Mouse (Mus musculus) liver, embryonic 14.5 days (tissue): ENCODE results near the gene Stx6. TPM values are rescaled to one million over a fixed set of nuclear protein-coding genes. Genes with fewer than 3 reads are reported as not detected.

ENCODE experiments used
- ATAC-seq: fragments of 200-750 bp; cut with Nextera tagmentation; 2 replicates; pipeline ENCODE4 v1.8.0; 2017; ENCODE audit warnings: moderate number of reproducible peaks, mild to moderate bottlenecking, moderate library complexity; ENCODE audit not compliant: insufficient read depth
- DNase-seq, 3 experiments: peaks; one replicate each; pipeline ENCODE4 v3.0.0-alpha.2; 2012 to 2013; ENCODE audit warnings: low read depth in 3 of 3, low spot score in 3 of 3
- H3K27ac ChIP-seq: fragments of 300-500 bp; sonication (generic); 2 replicates; pipeline ENCODE4 v1.5.1; 2014; ENCODE audit warnings: moderate library complexity, mild to moderate bottlenecking, control low read depth, inconsistent platforms
- H3K27me3 ChIP-seq: fragments of 300-500 bp; sonication (generic); 2 replicates; pipeline ENCODE4 v1.6.1; 2014; ENCODE audit warnings: mild to moderate bottlenecking, low read length, moderate library complexity; ENCODE audit not compliant: control insufficient read depth, insufficient read depth
- H3K36me3 ChIP-seq: fragments of 300-500 bp; sonication (generic); replicated peaks from 2 replicates; pipeline ENCODE4 v1.6.1; 2014; ENCODE audit warnings: low read depth; ENCODE audit not compliant: control insufficient read depth, insufficient read depth
- H3K4me1 ChIP-seq, 2 experiments: fragments of 200-500 bp in 1 of 2; fragments of 300-500 bp in 1 of 2; sonication (generic) in 1 of 2; replicated peaks; 2 replicates each; pipeline ENCODE4 v1.6.1; 2012 to 2014; ENCODE audit warnings: antibody characterized with exemption in 1 of 2, inconsistent platforms in 1 of 2, low read length in 1 of 2; ENCODE audit not compliant: control insufficient read depth in 2 of 2, insufficient read depth in 2 of 2
- H3K4me2 ChIP-seq: fragments of 300-500 bp; sonication (generic); 2 replicates; pipeline ENCODE4 v1.6.1; 2014; ENCODE audit warnings: low read depth, mild to moderate bottlenecking, control low read depth, moderate library complexity
- H3K4me3 ChIP-seq, 2 experiments: fragments of 200-500 bp in 1 of 2; fragments of 300-500 bp in 1 of 2; sonication (generic) in 1 of 2; 2 replicates each; pipeline ENCODE4 v1.5.1; 2012 to 2014; ENCODE audit warnings: low read depth in 2 of 2, low read length in 2 of 2, mild to moderate bottlenecking in 2 of 2, control low read depth in 1 of 2, inconsistent platforms in 1 of 2, moderate library complexity in 1 of 2; ENCODE audit not compliant: insufficient read depth in 1 of 2
- H3K9ac ChIP-seq: fragments of 300-500 bp; sonication (generic); replicated peaks from 2 replicates; pipeline ENCODE4 v1.6.1; 2014; ENCODE audit warnings: mild to moderate bottlenecking, control low read depth, moderate library complexity
- H3K9me3 ChIP-seq: fragments of 300-500 bp; sonication (generic); 2 replicates; pipeline ENCODE4 v1.6.1; 2016; ENCODE audit warnings: low read length, mixed read lengths; ENCODE audit not compliant: control insufficient read depth
- CTCF ChIP-seq: IDR thresholded peaks from 2 replicates; pipeline ENCODE4 v1.5.1; 2016; ENCODE audit warnings: antibody characterized with exemption, low read depth, control low read depth
- EP300 ChIP-seq: IDR thresholded peaks from 2 replicates; pipeline ENCODE4 v1.6.1; 2016; ENCODE audit warnings: antibody characterized with exemption, low read depth
- WGBS: fragments of 180-500 bp; shearing (Covaris S2); extraction: QIAGEN DNeasy Blood & Tissue Kit; methylation state at CpG from one replicate; pipeline ENCODE4 v1.1.7; 2014; ENCODE audit not compliant: insufficient replicate concordance; 5-methylcytosine and 5-hydroxymethylcytosine counted together
- polyA plus RNA-seq, 2 experiments: library from polyadenylated mRNA; depleted of rRNA in 1 of 2; stranded (reverse) in 1 of 2; unstranded in 1 of 2; fragments of >200 nt; fragmentation: Nextera tagmentation in 1 of 2; extraction: Ambion mirVana in 1 of 2; gene quantifications; 2 replicates each; pipeline versions ENCODE4 v1.2.1 to v1.2.3; 2012 to 2014

Gene Stx6
- polyA plus RNA-seq, 2 experiments = 5.8 to 9.4 TPM

- H3K27me3 ChIP-seq = no peaks in the 10 kb centered on the region
- no peaks in the 10 kb centered on the region for H3K9me3 ChIP-seq
- H3K9ac ChIP-seq = no peak overlapping the region
- H3K4me1 ChIP-seq = no peaks in the 10 kb centered on the region
- H3K4me2 ChIP-seq = no peak overlapping the region
- H3K36me3 ChIP-seq = no peaks in the 10 kb centered on the region
- H3K27ac ChIP-seq = no peak overlapping the region
- TF ChIP-seq EP300 (no peak), CTCF (no peak)
- no peak overlapping the region for H3K4me3 ChIP-seq
- WGBS = 71% methylated on average over 5 of the region's 5 CpGs
- no peak for ATAC-seq
- no peak for DNase-seq
Measured at GRCm38 (mm10) chr1:155126716-155127115, 31.8 kb upstream of the Stx6 start.

- no peak for TF ChIP-seq EP300
- no peak for TF ChIP-seq CTCF
- Histone ChIP-seq H3K36me3 (no peaks in the 10 kb centered on the region), H3K9ac (no peak overlapping the region), H3K4me3 (no peak overlapping the region), H3K4me1 (no peaks in the 10 kb centered on the region), H3K27me3 (no peaks in the 10 kb centered on the region), H3K27ac (no peak overlapping the region), H3K9me3 (no peaks in the 10 kb centered on the region), H3K4me2 (no peak overlapping the region)
- ATAC-seq (no peak), DNase-seq (no peak)
- WGBS = 74% methylated on average over 5 of the region's 5 CpGs
Measured at GRCm38 (mm10) chr1:155127429-155127934, 31.0 kb upstream of the Stx6 start.

- H3K4me1 ChIP-seq = no peaks in the 10 kb centered on the region
- no peak overlapping the region for H3K9ac ChIP-seq
- no peaks in the 10 kb centered on the region for H3K9me3 ChIP-seq
- H3K4me3 ChIP-seq = no peak overlapping the region
- H3K4me2 ChIP-seq = no peak overlapping the region
- H3K27ac ChIP-seq = no peak overlapping the region
- H3K27me3 ChIP-seq = no peaks in the 10 kb centered on the region; the same call in 1 of the 2 replicates
- no peak for TF ChIP-seq EP300
- TF ChIP-seq CTCF = no peak
- no peaks in the 10 kb centered on the region for H3K36me3 ChIP-seq
- DNase-seq (no peak), ATAC-seq (no peak)
- 37% methylated on average over 8 of the region's 8 CpGs for WGBS
Measured at GRCm38 (mm10) chr1:155134866-155135265, 23.6 kb upstream of the Stx6 start.

DNA sequence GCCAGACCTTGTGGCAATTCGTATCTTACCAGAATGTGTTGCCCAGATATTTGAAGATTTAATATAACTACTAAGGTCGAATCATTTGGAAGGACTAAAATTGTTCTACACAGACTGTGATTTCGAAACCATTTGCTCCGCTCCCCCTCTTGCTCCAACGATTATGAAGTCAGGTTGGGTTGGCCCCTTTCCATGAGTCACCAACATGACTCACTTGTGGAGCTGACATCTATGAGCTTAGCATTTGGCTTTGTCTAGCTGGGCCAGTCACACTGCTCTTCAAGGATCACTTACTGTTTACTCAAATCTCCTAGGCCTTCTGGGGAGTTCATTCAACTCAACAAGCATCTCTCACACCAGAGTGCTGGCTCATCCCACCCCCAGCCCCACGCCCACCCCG lies 19.7 kb upstream of the Stx6 start:
- DNase-seq (no peak), ATAC-seq (no peak)
- WGBS = 69% methylated on average over 7 of the region's 7 CpGs
- no peak for TF ChIP-seq EP300
- TF ChIP-seq CTCF = no peak
- Histone ChIP-seq H3K4me1 (no peaks in the 10 kb centered on the region), H3K27me3 (no peaks in the 10 kb centered on the region; the same call in 1 of the 2 replicates), H3K4me3 (no peak overlapping the region), H3K27ac (no peak overlapping the region), H3K36me3 (no peaks in the 10 kb centered on the region), H3K4me2 (no peak overlapping the region), H3K9me3 (no peaks in the 10 kb centered on the region), H3K9ac (no peak overlapping the region)

DNA sequence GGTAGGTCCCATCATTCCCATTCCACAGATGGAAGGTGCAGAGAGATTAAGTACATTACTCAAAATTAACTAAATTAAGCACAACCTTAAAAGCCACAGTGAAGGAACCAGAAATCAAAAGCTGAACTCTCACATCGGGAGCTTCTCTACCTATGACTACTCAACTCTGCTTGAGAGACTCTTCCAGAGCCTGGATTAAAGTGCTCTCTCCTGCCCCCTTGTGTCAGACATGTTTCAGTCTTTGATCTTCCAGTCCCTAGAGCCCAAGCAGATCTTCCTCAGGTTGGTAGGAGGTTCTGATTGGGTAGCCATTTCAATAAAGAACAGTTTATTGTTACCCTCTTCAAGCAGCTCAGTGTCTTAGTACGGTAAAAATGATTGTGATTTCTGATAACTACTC lies 18.4 kb upstream of the Stx6 start:
- H3K4me2 ChIP-seq = no peak overlapping the region
- H3K36me3 ChIP-seq = no peaks in the 10 kb centered on the region
- 33% methylated on average over 2 of the region's 2 CpGs for WGBS
- no peaks in the 10 kb centered on the region for H3K27me3 ChIP-seq
- no peaks in the 10 kb centered on the region for H3K9me3 ChIP-seq
- no peak overlapping the region for H3K27ac ChIP-seq
- no peak overlapping the region for H3K9ac ChIP-seq
- DNase-seq = peak; percentile 44 to 53 (median 45)
- ATAC-seq = 0 out of 2 replicates have a peak, but pooled peaks have one; percentile 39
- no peaks in the 10 kb centered on the region for H3K4me1 ChIP-seq
- TF ChIP-seq CTCF = peak; percentile 73
- no peak for TF ChIP-seq EP300
- no peak overlapping the region for H3K4me3 ChIP-seq
